Mouse (Mus musculus): ENCODE measurements around the gene Colca2.

Colca2 gene

DNA sequence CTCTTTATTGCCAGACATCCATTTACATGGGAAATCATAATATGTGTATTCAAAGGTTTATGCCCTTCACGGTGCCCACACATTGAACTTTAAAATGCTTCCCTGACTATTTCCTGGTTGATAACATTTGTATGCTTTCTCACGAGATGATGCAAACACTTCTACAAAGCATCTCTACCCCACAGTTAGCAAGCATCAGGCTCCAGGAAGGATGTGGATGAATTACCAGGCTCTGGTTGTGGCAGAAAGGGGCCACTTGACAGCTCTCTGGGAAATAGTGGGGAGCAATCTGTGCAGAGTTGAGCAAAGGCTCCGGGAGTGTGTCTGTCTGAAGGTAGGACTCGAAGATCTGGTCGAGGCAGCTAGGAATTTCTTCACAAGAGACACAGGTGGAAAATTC lies 6.3 kb downstream of the Colca2 start:
- no peak for DNase-seq (ENCODE audit: low read depth, low spot score)

DNA sequence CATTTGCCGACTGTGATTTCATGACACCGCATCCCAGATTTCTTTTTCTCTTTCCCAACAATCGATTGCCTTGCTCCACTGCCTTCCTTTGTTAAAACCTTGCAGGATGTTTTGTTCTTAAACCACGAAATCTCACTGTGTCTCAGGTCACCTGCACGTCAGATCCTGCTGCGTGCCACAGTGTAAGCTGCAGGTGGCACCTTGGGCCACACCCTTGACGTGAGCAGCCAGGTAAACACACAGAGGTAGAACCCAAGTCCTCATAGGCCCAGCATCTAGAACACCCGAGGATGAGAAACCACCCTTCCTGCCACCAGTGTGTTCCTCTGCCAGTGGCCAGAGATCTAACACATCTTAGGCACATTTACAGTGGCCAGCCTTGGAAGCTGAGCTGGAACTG lies 7.3 kb downstream of the Colca2 start:
- no peak for DNase-seq (ENCODE audit: low read depth, low spot score)

GRCm38 (mm10) chr9:51268852-51269251 lies 9.5 kb downstream of the Colca2 start:
- no peak for DNase-seq (ENCODE audit: low read depth, low spot score)

DNA sequence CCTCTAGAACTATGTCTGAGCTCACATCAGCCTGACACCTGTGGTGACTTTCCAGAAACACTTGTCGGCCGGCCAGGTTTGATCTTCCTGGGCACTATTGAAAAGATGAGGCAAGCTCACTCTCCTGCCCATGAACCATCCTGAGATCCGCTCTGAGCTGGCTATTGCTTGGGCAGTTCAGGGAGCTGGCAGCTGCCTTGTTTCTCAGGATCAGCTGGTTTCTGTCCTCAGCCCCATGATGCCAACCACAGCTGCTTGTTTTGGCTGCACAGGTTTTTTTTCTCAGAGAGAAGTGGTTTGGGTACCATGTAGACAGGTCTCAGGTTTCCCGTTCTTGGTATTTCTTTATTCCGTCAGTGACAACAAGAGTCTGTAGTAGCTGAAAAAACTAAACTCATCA lies 19.9 kb downstream of the Colca2 start:
- no peak for DNase-seq (ENCODE audit: low read depth, low spot score)

- DNase-seq (ENCODE audit: low read depth, low spot score) = no peak
Observed at GRCm38 (mm10) chr9:51256780-51257502, 21.4 kb downstream of the Colca2 start.

GRCm38 (mm10) chr9:51238741-51239385 lies 39.5 kb downstream of the Colca2 start:
- peak; percentile 3 for DNase-seq (ENCODE audit: low read depth, low spot score)

DNA sequence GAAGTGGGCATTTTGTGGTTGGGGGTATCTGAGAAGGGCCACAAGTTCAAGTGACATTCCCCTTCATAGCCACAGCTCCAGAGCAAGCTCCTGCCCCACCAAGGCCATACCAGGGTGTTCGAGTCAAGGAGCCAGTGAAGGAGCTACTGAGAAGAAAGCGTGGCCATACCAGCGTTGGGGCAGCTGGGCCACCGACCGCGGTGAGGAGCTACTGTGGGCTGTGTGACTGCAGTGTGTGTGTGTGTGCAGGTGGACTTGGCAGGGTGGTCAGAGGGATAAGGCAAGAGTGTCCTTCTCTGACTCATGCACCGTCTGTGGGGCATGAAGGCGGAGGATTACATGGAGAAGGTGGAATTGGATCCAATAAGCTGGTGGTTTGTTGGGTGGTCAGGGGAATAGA lies 46.2 kb downstream of the Colca2 start:
- DNase-seq (ENCODE audit: low read depth, low spot score) = no peak

DNA sequence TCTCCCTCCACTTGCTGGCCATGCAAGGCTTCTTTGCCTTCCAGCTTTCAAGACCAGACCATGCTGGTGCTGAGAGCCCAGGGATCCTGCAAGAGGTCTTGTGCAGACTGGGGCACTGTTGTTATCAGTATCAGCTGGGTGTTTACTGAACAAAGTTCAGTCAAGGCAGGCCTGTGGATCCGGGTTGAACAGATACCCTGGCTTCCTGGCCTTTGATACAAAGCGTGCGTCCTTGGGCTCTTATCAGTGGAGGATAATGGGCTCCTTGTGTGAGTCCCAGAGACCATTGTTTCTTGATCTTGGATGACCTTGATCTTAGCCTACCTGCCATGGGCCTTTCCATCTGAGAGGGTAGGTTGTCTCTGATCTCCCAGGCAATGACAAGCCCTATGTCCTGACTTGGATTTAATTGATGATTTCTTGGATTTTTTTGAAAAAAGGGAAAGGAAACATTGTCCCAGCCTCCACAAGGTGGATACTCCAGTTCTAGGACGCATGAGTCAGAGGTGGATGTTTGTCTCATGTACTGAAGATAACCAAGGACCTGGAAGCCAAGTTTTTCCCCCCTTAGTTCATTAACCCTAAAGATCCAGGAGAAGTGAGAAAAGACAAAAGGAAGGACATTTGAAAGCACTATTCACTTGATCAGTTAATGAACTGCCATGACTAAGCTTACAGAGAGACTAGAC lies 47.5 kb downstream of the Colca2 start:
- no peak for DNase-seq (ENCODE audit: low read depth, low spot score)

- no peak for DNase-seq (ENCODE audit: low read depth, low spot score)
Observed at GRCm38 (mm10) chr9:51225636-51226166, 52.7 kb downstream of the Colca2 start.

Measured in R1 (cell line).